Mouse (Mus musculus) testis, adult 2 months (tissue): ENCODE results near the gene Zdhhc7. TPM values are rescaled to one million over a fixed set of nuclear protein-coding genes. Genes with fewer than 3 reads are reported as not detected.
A peak's percentile ranks its signal among the peaks of the same experiment; 100 is the strongest.

ENCODE experiments used
- H3K27ac ChIP-seq: fragments of 200-500 bp; 2 replicates; pipeline ENCODE4 v1.5.1; 2012; ENCODE audit warnings: low read depth, low read length; ENCODE audit not compliant: control insufficient read depth, insufficient read depth
- H3K27me3 ChIP-seq: fragments of 200-500 bp; 2 replicates; pipeline ENCODE4 v1.6.1; 2012; ENCODE audit warnings: mild to moderate bottlenecking, low read length, moderate library complexity; ENCODE audit not compliant: control insufficient read depth, insufficient read depth
- H3K36me3 ChIP-seq: fragments of 200-500 bp; 2 replicates; pipeline ENCODE4 v1.6.1; 2012; ENCODE audit warnings: mild to moderate bottlenecking, low read length; ENCODE audit not compliant: control insufficient read depth, insufficient read depth
- H3K4me1 ChIP-seq: fragments of 200-500 bp; 2 replicates; pipeline ENCODE4 v1.6.1; 2012; ENCODE audit warnings: low read length; ENCODE audit not compliant: control insufficient read depth, insufficient read depth
- H3K4me3 ChIP-seq: fragments of 200-500 bp; 2 replicates; pipeline ENCODE4 v1.5.1; 2012; ENCODE audit warnings: low read depth, mild to moderate bottlenecking, low read length, moderate library complexity, mixed read lengths; ENCODE audit not compliant: control insufficient read depth
- CTCF ChIP-seq: fragments of 200-500 bp; IDR thresholded peaks from 2 replicates; pipeline ENCODE4 v1.5.1; 2012; ENCODE audit warnings: low read depth, mild to moderate bottlenecking, inconsistent platforms, low read length, moderate library complexity; ENCODE audit not compliant: control insufficient read depth, insufficient read depth, insufficient replicate concordance
- POLR2A ChIP-seq: fragments of 200-500 bp; IDR thresholded peaks from 2 replicates; pipeline ENCODE4 v1.6.1; 2012; ENCODE audit warnings: low read depth, mild to moderate bottlenecking, inconsistent platforms, low read length, moderate library complexity; ENCODE audit not compliant: control insufficient read depth
- polyA plus RNA-seq: library from polyadenylated mRNA; depleted of rRNA; stranded (reverse); fragments of >200 nt; gene quantifications from 2 replicates; pipeline ENCODE4 v1.2.3, GENCODE M21; 2012

Zdhhc7 gene
- polyA plus RNA-seq, 1 experiment: 32.8 TPM

DNA sequence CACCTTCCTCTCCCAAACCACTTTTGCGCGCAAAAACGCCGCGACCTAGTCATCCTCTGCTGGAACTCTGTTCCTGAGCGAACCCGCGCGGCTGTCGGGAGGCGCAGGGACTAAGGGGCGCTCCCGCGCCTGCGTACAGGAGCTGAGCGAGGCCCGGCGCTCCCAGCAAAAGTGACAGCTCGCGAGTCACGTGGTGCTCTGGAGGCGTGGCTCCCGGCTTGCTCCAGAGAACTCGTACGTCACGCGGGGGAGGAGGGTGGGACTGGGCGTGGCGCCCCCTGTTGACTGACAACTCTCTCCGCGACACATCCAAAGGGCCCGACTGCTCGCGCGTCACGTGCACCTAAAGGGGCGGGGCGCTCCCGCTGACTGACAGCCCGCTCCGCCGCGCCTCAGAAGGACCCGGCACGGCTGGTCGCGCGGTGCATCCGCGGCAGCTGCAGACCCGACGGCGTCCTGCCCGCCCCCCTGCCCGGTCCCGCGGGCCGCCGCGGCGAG is 12.5 kb upstream of the Zdhhc7 start, which contains the start of gene 6430548M08Rik:
6430548M08Rik (plus strand) TSS at position 395 of the 498 bp plus-strand sequence.
- H3K36me3 ChIP-seq: no peaks in the 10 kb centered on the region
- no peaks in the 10 kb centered on the region for H3K27me3 ChIP-seq
- no peak; the same call in 1 of the 2 replicates for TF ChIP-seq CTCF
- TF ChIP-seq POLR2A: peak; percentile 46
- H3K4me1 ChIP-seq: peaks cover 13% of the 10 kb centered on the region
- H3K27ac ChIP-seq: peak within 1 kb of the TSS; percentile 30; the same call in 1 of the 2 replicates
- H3K4me3 ChIP-seq: peak within 1 kb of the TSS; percentile 89

DNA sequence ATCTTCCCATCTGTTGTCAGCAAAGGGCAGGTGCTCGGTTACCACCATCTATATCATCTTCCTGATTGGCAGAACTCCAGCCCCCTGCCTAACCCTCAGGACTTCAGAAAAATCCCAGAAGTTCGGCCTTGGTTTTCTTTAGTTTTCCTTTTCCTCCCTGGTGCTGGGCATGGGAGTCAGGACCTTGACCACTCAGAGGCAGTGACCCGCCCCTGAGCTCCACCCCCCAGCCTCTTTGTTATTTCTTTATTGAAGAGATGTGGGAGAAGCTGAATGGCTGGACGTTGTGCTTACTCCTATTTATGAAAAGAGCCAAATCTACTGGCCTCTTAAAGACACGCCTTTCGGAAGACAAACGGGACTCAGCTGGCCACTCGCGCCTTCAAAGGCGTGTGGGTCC is 12.0 kb upstream of the Zdhhc7 start:
- peaks cover 13% of the 10 kb centered on the region for H3K4me1 ChIP-seq
- H3K27ac ChIP-seq: peak overlapping the region; percentile 30; the same call in 1 of the 2 replicates
- no peaks in the 10 kb centered on the region for H3K27me3 ChIP-seq
- H3K4me3 ChIP-seq: peak overlapping the region; percentile 89
- no peaks in the 10 kb centered on the region for H3K36me3 ChIP-seq
- TF ChIP-seq POLR2A (no peak), CTCF (no peak)

DNA sequence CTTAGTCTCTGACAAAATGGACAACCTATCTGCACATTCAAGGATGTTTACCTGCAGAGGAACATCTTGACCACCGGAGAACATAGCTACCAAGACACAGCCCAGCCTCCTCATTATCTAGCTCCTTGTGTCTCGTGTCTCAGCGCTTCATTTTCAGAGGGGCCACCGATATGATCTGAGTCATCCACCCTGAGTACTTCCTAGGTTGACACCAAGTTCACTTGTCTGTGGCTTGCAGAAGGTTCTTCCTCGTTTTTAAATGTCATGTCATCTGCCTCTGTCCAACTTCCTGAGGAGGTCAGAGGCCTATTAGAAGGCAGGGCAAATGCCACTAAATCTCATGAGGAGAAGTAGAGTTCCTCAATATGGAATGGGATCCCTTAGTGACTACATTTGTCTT is 11.3 kb upstream of the Zdhhc7 start:
- Histone ChIP-seq H3K4me1 (peaks cover 13% of the 10 kb centered on the region), H3K4me3 (no peak overlapping the region), H3K27ac (no peak overlapping the region), H3K27me3 (no peaks in the 10 kb centered on the region), H3K36me3 (no peaks in the 10 kb centered on the region)
- no peak for TF ChIP-seq POLR2A

DNA sequence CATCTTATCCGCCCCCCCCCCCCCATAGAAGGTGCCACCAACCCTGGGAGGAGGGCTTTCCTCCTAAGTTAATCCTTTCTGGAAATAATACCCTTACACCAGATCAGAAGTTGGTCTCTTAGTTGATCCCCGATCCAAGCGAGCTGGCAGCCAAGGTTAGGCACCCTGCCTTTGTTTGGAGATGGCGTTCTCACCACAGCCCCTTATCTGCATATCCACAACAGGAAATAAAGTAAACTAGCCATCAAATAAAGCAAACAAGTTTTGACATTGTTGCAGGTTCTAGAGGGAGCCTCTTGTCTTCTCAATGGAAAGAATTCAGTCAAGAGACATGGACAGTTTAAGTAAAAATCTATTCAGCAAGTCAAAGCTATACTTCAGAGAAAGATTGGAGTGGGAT is 10.1 kb upstream of the Zdhhc7 start:
- Histone ChIP-seq H3K4me3 (no peak overlapping the region), H3K27me3 (no peaks in the 10 kb centered on the region), H3K4me1 (peaks cover 13% of the 10 kb centered on the region), H3K36me3 (no peaks in the 10 kb centered on the region), H3K27ac (no peak overlapping the region)
- TF ChIP-seq CTCF: no peak
- TF ChIP-seq POLR2A: no peak

DNA sequence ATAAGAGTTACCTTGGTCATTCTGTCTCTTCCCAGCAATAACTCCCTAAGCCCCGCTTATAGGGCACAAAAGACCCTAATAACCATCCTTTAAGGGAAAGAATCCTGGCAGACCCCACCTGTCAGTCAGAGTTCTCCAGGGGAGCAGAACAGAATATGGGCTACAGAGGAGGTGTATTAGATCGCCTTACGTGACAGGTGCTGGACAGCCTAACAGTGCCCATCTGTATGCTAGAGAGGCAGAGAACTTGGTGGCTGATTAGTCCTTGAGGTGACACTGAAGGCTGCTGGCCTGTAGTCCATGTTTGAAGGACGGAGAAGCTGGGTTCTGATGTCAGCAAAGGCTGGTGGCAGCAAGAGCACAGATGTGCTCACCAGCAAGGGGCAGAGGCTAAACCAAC is 9.7 kb upstream of the Zdhhc7 start:
- H3K36me3 ChIP-seq: no peaks in the 10 kb centered on the region
- H3K27me3 ChIP-seq: no peaks in the 10 kb centered on the region
- H3K4me3 ChIP-seq: no peak overlapping the region
- TF ChIP-seq POLR2A: no peak
- no peak overlapping the region for H3K27ac ChIP-seq
- peaks cover 13% of the 10 kb centered on the region for H3K4me1 ChIP-seq

DNA sequence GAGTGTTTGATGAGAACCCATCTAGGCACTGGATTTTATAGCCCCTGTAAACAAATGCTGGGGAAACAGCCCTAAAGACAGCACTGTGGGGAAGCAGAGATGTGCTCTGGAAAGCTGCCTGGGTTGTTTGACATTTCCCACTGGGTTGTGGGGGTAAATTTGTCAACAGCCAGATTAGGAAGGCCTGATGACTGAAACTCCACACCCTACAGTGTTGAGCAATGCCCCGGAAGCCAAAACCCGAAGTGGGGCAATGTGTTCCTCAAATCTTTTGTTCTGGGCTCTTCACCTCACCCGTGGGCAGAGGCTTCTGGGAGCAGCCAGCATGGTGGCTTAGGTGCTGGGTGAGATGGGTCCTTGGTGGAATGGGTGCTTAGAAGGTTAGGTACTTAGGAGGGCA is 7.9 kb upstream of the Zdhhc7 start:
- Histone ChIP-seq H3K27ac (no peak overlapping the region), H3K4me3 (no peak overlapping the region), H3K4me1 (peaks cover 8% of the 10 kb centered on the region), H3K27me3 (no peaks in the 10 kb centered on the region), H3K36me3 (no peaks in the 10 kb centered on the region)
- TF ChIP-seq POLR2A (no peak), CTCF (no peak)

DNA sequence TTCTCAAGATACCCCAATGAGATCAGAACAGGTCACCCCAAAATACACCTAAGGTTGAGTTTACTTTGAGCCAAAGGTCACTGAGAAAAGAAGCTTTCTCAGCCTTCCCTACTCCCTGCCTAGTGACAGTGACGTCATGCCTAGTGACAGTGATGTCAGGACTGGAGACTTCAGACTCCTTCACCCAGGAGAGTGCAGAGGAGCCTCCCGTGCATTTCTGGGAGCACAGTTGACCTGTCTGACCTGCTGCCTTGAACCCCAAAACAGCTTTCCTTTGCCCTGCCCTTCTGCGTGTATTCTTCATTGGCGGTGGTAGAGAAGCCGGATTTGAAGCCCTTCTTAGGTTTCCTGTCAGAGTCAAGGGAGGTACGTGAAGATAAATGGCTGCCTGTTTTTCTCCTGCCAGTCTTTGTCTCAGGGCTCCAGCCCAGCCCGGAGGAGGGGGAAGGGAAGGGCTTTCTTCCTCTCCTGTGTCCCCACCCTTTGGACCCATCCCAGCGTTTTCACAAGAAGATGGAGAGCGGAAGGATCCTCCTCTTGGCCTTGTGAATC is 3.5 kb upstream of the Zdhhc7 start:
- Histone ChIP-seq H3K27me3 (no peaks in the 10 kb centered on the region), H3K4me1 (peaks cover 2% of the 10 kb centered on the region), H3K27ac (no peak overlapping the region), H3K36me3 (no peaks in the 10 kb centered on the region), H3K4me3 (no peak overlapping the region)
- TF ChIP-seq CTCF (no peak), POLR2A (no peak)

DNA sequence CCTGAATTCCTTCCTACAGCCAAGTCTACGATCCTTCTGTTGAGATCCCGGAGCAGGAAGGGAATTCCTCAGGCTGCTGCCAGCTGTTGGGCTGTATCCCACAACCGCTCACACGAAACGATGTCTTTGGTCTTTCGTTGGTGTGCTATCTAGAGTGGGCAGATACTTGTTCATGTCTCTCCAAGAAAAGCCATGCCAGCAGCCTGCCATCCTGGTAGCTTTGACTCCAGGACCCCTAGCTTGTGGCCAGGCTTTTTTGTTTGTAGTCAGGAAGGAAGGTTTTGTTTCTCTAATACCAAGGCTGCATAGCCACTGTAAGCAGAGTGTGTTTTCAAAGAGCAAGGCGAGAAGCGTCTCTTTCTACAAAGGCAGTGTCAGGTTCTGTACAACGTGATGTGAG is 2.6 kb upstream of the Zdhhc7 start:
- Histone ChIP-seq H3K27me3 (no peaks in the 10 kb centered on the region), H3K4me3 (no peak overlapping the region), H3K36me3 (no peaks in the 10 kb centered on the region), H3K27ac (peak overlapping the region; percentile 22; the same call in 1 of the 2 replicates), H3K4me1 (peaks cover 2% of the 10 kb centered on the region)
- no peak for TF ChIP-seq POLR2A
- TF ChIP-seq CTCF: no peak
